Mouse (Mus musculus) ovary, postnatal 14 days (tissue): Measurements from ENCODE around the gene Vwa3b.

ENCODE experiments used
- DNase-seq: peaks from one replicate; pipeline ENCODE4 v3.0.0; 2022; ENCODE audit warnings: low spot score

The Vwa3b gene

DNA sequence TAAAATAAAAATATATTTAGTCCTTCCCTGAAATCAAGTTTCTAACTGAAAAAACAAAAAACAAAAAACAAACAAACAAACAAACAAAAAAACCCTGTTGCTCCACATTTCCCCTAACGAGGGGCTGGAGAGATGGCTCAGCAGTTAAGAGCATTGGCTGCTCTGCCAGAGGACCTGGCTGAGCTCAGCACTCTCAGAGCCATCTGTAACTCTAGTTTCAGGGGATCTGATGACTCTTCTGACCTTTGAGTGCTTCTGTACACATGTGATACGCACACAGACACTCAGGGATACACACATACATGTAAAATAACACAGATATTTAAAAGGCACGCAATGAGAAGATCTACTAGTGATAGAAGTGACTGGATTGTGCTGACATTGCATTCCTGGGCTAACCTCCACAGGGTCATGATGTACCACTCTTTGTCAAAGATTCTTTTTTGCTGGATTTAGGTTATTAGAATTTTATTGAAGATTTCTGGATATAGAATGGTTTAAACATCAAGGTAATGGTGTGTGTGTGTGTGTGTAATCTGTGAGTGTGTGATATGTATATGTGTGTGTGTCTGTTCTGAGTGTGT, 14.7 kb upstream of the Vwa3b start:
- DNase-seq, result no peak

DNA sequence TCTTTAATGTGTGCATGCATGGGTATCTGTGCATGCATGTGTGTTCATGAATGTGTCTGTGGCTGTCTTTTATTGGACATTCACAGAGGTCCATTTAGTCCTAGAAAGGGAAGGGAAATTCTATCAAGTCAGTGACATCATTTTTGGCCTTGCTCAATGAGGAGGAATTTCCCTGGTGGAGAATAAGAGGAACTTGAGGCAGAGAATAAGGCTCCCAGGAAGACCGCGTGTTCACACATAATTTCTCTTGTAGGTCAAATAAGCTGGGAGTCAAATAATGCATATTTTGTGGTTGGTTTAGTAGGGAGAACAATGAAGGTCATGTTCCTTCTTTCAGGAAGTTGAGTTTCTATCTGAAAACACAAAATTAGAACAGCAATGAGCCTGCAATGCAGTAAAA, 13.4 kb upstream of the Vwa3b start:
- no peak for DNase-seq

DNA sequence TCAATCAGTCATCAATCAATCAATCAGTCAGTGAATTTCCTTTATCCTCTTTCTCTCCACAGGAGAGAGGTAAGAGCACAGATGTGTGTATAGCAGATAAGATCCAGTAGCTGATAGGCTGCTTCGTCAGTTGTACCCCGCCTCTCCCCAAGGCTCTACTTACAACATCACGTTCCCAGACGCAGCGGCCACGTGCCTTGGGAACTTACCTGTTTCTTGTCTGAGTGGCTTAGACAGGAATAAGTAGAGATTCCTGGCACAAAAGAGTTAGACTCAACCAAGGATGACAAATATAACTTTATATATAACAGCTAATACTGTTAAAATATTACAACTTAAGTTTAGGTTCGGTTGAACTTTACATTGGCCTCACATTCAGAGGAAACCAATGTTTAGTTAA, 12.7 kb upstream of the Vwa3b start:
- no peak for DNase-seq

DNA sequence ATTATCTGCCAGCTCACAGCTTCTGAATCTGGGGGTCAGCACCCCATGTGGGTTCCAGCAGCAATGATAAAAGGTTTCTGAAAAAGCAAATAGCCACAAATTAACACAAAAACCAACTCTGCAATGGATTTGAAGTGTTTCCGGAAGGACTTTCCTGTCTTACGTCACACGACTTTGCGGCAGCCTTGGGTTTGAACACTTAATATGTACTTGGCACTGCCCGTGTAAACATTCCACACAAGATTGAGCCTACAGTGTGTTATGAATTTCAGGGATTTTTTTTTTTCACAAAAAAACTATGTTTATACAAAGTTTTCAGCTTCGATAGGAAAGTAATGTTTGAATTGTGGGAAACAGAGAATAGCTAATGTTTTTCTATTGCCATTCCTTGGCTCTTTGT, 7.4 kb upstream of the Vwa3b start:
- no peak for DNase-seq

- DNase-seq, result no peak
These were observed 3.7 kb upstream of the Vwa3b start for GRCm38 (mm10) chr1:37022704-37023103.

DNA sequence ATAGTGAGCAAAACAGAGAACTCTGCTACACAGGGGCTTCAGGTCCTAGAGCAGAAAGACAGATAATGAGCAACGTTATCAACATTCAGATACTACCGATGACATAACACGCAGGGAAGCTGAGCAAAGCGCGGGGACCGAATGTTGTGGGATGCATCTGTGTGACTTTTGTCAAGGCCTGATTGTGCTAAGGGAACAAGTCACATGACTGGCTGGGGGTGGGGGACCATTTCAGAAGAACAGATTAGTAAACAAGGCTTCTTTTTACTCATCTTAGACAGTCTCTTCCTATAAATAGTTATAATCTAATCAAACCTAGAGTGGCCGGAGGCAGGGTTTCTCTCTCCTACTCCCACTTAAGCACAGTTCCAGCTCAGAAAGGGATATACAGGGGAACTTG, 1.7 kb upstream of the Vwa3b start:
- DNase-seq, result no peak

DNA sequence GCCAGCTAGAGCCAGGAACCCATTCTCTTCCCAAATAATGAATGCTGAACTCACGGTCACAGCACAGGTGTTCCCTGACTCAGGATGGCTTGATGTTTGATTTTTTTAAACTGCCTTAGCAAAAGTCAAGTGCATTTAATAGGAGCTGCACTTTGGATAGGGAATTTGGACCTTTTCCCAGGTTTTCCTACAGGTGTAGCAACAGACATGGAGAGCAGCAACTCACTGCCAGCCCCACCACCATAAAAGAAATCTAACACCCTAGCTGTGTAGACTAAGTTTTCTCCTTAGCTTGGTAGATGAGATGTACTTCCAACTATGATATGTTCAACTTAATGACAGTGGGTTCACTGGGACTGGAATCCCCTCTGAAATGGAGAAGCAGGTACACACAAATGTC, 1.0 kb upstream of the Vwa3b start:
- no peak for DNase-seq

DNA sequence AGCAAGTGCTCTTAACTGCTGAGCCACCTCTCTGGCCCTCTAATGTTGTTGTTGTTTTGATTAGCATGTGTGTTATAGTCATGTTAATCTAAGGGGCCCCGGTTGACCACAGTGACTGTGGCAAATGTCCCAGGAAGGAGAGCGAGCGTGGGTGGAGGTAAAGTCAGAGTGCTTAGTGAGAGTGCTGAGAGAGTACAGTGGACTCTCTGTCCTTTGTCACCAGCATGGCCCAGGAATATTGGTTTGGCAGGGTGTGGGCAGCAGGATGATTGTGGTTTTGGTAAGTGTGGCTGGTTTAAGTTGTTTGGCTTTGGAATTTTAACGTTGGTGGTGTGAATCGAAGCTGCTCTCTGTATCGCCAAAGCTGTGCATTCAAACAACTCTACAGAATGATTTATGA, 470 bp downstream of the Vwa3b start:
- DNase-seq, result no peak

DNA sequence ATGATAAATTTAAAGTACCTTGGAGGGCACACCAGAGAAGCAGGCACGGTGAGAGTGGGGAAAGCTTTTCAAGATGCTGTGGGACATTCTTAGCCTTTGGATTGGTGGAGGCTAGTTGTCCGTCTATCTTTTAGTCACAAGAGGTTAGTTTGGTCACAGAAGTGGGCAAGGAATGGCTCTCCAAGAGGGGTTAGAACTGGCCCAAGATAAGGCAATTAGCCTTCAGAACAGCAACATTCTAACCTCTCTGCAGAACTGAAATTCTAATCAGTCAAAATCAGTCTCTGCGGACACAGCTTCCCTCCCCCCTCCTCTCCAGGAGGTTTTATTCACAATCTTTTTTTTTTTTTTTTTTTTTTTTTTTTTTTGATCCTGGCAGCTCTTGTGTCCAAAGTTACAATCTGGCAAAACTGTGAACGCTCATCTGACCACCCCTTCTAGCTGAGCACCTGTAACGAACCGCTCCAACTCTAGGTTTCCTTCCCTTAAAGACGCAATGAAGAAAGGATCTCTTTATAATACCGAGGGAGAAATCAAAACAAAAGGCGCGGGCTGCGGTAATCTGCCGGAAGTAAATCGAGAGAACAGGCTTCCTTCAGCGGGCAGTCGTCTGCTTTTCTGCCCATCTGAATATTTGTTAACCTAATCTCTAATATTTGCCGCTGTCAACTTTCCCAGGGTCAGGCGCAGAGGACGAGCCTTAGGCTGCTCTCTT, 2.2 kb downstream of the Vwa3b start:
- no peak for DNase-seq

DNA sequence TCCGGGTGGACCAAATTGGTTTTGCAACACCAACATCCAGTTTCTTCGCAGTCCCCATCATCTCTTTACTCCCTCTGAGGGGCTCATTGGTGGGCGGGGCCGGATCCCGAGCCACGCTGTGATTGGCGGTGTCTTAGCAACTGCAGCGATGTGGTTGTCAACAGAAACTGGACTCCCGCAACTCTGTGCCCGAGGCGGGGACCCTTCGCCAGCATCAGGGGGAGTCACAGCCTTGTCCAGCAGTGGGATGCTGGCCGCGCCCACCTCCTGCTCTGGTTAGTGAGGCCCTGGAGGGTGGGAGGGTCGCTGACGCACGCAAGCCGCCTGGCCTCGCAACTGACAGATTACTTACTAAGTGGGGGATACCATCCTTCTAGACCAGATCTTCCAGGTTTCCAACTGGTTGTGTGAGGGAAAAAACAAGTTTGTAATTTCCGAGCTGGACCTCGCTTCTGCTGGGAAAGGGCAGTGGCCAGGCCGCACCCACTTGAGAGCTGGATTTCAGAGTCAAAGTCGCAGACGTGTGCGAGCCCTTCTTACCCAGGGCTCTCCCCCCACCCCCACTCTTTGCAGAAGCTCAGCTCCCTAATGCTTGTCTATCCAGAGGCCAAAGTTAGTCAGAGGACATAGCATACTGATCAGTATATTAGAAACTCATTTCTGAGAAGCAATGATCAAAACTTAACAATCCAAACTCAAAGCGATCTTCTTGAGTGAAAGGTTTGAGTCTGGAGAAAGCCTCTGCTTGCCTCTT, 2.9 kb downstream of the Vwa3b start:
- DNase-seq, result peak; percentile 68

DNA sequence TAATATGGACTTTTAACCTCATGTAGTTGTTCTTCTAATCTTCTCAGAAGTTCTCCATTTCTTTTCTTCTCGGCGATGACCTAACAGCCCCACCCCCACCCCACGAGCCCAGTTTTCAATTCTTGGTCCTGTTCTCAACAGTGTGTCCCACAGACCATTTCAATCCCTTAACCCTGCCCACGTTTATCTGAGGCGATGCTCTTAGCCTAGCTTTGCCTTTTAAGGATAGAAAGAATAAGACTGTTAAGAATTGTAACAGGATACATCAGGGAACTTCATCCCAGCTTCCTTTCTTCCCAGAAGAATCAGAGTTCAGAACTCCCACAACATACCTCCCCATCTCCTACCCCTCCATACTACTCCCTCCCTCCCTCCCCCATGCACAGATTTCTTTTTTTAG, 3.5 kb downstream of the Vwa3b start:
- DNase-seq, result no peak

GRCm38 (mm10) chr1:37030693-37031092, 4.3 kb downstream of the Vwa3b start:
- DNase-seq, result no peak

GRCm38 (mm10) chr1:37035879-37036278, 9.5 kb downstream of the Vwa3b start:
- no peak for DNase-seq

GRCm38 (mm10) chr1:37041126-37041525, 14.7 kb downstream of the Vwa3b start:
- no peak for DNase-seq

DNA sequence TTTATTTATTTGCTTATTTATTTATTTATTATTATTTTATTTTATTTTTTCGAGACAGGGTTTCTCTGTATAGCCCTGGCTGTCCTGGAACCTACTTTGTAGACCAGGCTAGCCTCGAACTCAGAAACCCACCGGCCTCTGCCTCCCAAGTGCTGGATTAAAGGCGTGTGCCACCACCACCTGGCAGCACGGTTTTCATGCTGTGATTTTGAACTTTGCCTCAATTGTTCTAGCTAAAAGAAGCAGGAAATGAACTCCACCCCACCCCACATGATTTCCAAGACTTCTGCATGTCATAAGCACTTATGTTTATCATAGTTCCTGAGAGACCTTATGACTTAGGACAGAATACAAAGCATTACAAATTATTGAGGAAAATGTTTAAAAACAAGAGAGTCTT, 15.5 kb downstream of the Vwa3b start:
- DNase-seq, result no peak

DNA sequence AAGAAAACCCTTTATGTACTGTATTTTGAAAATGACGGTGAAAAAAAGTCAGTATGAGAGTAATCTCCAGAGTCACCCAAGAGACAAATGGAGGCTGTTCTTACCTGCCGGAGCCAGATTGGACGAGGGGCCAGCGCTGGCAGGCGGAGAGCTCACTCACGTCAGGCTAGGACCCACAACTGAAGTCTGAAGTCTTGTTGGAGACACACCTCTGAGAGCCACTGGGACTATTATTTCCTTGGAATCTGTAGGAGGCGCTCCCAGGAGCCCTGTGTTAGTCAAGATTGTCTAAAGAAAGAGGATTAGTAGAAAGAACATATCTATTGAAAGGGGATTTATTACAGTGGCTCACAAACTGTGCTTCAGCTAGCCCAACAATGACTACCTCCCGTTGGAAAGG, 16.4 kb downstream of the Vwa3b start:
- DNase-seq, result no peak

GRCm38 (mm10) chr1:37043196-37043595, 16.8 kb downstream of the Vwa3b start:
- no peak for DNase-seq

DNA sequence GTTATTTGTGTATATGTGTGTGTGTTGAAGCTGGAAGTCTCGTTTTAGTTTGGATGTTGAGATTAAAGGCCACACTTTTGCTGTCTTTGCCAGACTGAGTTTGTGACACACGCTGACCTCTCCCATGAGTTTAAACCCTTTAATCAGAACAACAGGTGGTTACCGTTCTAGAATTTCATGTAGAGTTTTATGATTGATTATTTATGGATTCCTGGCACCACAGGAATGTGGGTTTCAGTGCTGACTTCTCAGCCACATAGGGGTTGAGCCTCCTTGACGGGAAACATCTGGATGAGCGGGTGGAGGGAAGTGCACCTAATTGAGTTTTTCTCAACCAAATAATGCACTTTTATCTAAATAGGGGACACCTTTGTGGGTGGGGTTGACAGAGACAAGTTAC, 19.1 kb downstream of the Vwa3b start:
- no peak for DNase-seq

DNA sequence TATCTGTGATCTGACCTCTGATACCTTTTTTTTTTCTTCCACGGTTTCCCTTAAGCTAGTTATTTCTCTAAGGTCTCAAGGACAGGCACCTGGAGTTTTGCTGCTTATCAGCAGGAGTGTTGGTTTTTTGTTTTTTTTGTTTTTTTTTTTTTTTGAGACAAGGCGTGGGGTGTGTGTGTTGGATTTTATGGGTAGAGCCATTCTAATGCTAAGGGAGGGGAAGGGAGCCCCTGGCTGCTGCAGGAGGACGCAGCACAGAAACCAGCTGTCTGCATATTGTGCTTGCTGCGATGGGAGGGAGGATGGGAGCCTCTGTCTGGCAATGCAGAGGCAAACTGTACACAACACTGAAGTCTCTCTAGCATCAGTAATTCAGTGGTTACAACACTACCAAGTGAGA, 22.8 kb downstream of the Vwa3b start:
- no peak for DNase-seq

DNA sequence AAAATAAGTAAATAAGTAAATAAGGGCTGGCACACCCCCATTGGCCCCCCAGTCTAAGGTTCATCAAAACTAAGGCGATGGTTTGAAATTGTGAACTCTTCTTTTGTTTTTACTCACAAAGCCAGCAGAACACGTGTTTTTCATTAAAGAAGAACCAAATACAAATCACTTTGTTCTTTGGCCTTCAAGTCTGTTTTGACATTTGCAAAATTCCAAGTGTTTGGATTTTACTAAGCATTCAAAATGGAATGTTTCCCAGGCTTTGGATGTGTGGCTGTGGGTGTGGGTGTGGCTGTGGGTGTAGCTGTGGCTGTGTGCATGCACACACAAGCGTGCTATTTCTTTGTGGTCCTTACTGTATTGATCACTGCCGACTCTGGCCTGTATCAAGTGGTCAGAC, 27.3 kb downstream of the Vwa3b start:
- no peak for DNase-seq

DNA sequence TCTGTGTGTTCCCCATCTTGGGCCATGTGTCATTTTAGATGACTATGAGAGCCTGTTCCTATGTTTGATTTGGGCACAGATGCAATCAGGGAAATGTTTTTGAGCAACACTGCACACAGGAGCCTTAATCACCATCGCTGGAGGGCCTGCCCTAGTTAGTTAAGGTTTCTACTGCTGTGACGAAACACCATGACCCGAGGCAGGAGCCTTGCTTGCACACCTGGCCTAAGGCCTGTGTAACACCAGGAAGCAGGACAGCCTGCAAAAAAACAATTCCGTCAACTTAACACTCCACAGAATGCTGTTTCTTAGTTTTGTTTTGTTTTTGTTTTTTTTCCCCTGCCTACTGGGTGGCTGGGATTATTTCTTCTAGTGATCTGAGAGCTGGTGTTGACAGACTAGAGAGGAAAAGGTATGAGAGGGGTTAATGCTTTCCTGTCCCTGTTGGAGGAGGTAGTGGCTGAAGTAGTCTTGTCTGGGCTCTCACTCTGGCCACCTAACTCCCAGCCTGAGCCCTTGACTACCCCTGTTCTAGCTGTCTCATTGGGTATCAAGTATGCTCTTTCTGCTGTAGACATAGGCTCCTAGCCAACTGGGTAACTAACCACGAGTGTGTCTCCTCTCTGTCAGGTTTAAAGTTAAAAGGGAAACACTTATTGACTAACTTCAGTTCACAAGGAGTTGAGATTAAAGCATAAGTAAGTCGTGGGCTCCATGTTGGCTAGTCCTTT, 30.6 kb downstream of the Vwa3b start:
- DNase-seq, result no peak

DNA sequence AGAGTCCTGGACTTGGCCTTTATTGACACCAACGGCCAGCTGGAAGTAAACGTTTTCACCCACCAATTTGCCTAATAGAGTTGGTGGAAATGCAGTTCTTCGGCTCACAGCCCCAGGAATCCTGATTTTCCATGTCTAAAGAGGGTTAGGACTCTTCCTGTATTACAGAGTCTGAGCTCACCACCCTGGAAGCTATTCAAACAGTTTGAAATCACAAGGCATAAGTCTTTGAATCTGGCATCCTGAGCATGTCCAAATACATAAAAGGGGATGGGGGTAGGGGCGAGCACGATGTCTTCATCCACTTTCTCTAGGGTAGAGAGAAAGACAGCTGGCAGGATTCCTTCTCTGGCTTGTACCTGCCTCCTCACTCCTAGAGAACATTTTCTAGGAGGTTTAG, 34.5 kb downstream of the Vwa3b start:
- DNase-seq, result no peak

GRCm38 (mm10) chr1:37063053-37063452, 36.7 kb downstream of the Vwa3b start:
- DNase-seq, result no peak
